In the genomic region with DNA sequence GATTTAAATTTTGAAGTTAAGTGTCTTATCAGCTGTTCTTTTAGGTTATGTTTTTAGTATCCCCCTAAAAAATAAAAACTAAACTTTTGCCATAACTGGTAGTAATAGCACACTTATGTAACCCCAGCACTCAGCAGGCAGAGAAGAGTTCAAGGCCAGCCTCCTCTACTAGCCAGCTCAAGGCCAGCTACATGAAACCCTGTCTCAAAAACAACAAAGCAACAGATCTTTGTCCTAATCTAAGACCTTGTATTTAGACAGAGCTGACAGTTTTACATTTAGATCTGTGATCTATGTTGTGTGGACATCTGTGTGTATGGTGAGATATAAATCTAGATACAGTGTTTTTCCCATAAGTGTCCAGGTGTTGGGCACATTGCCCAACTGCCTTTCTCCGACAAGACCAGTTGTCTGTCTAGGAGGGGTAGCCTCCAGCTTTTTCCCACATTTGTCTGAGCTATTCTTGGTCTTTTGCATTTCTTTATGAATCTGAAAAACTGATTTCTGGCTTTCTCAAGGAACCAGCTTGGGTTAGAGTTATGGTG, we compare ENCODE assay signal across 24 mouse cellular contexts. TPM values are rescaled to one million over a fixed set of nuclear protein-coding genes. Genes with fewer than 3 reads are reported as not detected.
DNase-seq lines count a peak whose midpoint lies in the region; ATAC-seq lines count a peak whose summit lies in the region.
"Had no signal": no experiment of that assay in that cellular context is flagged by ENCODE, and none has a peak within 500 bp of the region (broad histone marks: within the 10 kb centered on the region; RNA-seq: fewer than 3 reads in every experiment).

No protein-coding gene starts in this region.

- DNase-seq in adrenal gland, adult 8-10 months = peak; percentile 63
- DNase-seq in adrenal gland, postnatal 4 days (ENCODE audit: low spot score in 2 of 2) = no peak
- peak; percentile 67 for DNase-seq in midbrain, embryonic 11.5 days (ENCODE audit: low spot score, missing footprints)
- DNase-seq in urinary bladder, postnatal 14 days (ENCODE audit: low spot score) = no peak
- no peak for DNase-seq in forebrain, embryonic 14.5 days (ENCODE audit: low spot score)
- DNase-seq: cerebellum, adult 18-20 months; cerebellum, postnatal 25 days; embryo, embryonic 11 days; gastrocnemius, postnatal 14 days; heart, adult 2 months; heart, postnatal 36 days; kidney, postnatal 36 days; lung, adult 2 months; midbrain, embryonic 14.5 days; thymus, postnatal 14 days had no signal

- no peaks in the 10 kb centered on the region for H3K27me3 ChIP-seq in midbrain, embryonic 11.5 days (ENCODE audit: control insufficient read depth, insufficient read depth, low read length)
- no peaks in the 10 kb centered on the region for H3K27me3 ChIP-seq in midbrain, embryonic 13.5 days
- H3K27me3 ChIP-seq in liver, embryonic 12.5 days (replicated peaks) = no peaks in the 10 kb centered on the region
- no peaks in the 10 kb centered on the region for H3K27me3 ChIP-seq in forebrain, embryonic 14.5 days (replicated peaks; ENCODE audit: control insufficient read depth, insufficient read depth, low read length)
- H3K27me3 ChIP-seq: forebrain, embryonic 13.5 days; neural tube, embryonic 15.5 days had no signal

- peaks cover 6% of the 10 kb centered on the region for H3K4me1 ChIP-seq in midbrain, embryonic 11.5 days (ENCODE audit: control insufficient read depth, insufficient read depth, low read length)
- H3K4me1 ChIP-seq in midbrain, embryonic 13.5 days (replicated peaks) = peaks cover 26% of the 10 kb centered on the region
- peaks cover 65% of the 10 kb centered on the region for H3K4me1 ChIP-seq in liver, embryonic 12.5 days
- peaks cover 3% of the 10 kb centered on the region; the same call in 1 of the 2 replicates for H3K4me1 ChIP-seq in forebrain, embryonic 14.5 days (ENCODE audit: control insufficient read depth, insufficient read depth, low read length)

- H3K9me3 ChIP-seq in midbrain, embryonic 11.5 days (ENCODE audit: control insufficient read depth, low read length) = no peaks in the 10 kb centered on the region
- no peaks in the 10 kb centered on the region for H3K9me3 ChIP-seq in midbrain, embryonic 13.5 days
- H3K9me3 ChIP-seq in liver, embryonic 12.5 days (replicated peaks) = no peaks in the 10 kb centered on the region
- no peaks in the 10 kb centered on the region for H3K9me3 ChIP-seq in forebrain, embryonic 14.5 days (replicated peaks; ENCODE audit: control insufficient read depth, low read length)
- H3K9me3 ChIP-seq: forebrain, embryonic 13.5 days; G1E; neural tube, embryonic 15.5 days had no signal

- no peak for ATAC-seq in midbrain, embryonic 11.5 days (ENCODE audit: low FRiP score)
- ATAC-seq in midbrain, embryonic 13.5 days = no peak
- ATAC-seq in liver, embryonic 12.5 days = no peak
- no peak for ATAC-seq in forebrain, embryonic 14.5 days
- ATAC-seq: forebrain, embryonic 13.5 days had no signal

- H3K9ac ChIP-seq in midbrain, embryonic 11.5 days (ENCODE audit: low read length) = no peak overlapping the region
- no peak overlapping the region for H3K9ac ChIP-seq in midbrain, embryonic 13.5 days (replicated peaks)
- H3K9ac ChIP-seq in liver, embryonic 12.5 days = peak overlapping the region; percentile 9; the same call in 1 of the 2 replicates
- no peak overlapping the region for H3K9ac ChIP-seq in forebrain, embryonic 14.5 days (ENCODE audit: low read length)
- H3K9ac ChIP-seq: forebrain, embryonic 13.5 days; hindbrain, embryonic 14.5 days; neural tube, embryonic 15.5 days had no signal

- WGBS in midbrain, embryonic 11.5 days = 97% methylated on average over 1 of the region's 1 CpGs
- 94% methylated on average over 1 of the region's 1 CpGs for WGBS in midbrain, embryonic 13.5 days
- 55% methylated on average over 1 of the region's 1 CpGs for WGBS in liver, embryonic 12.5 days (ENCODE audit: insufficient replicate concordance)
- WGBS in forebrain, embryonic 14.5 days = 83% methylated on average over 1 of the region's 1 CpGs

- H3K4me2 ChIP-seq in midbrain, embryonic 11.5 days = no peak overlapping the region
- H3K4me2 ChIP-seq in midbrain, embryonic 13.5 days (replicated peaks) = no peak overlapping the region
- H3K4me2 ChIP-seq in liver, embryonic 12.5 days = peak overlapping the region; percentile 77
- no peak overlapping the region for H3K4me2 ChIP-seq in forebrain, embryonic 14.5 days (ENCODE audit: low read length)
- H3K4me2 ChIP-seq: forebrain, embryonic 13.5 days; hindbrain, embryonic 14.5 days; neural tube, embryonic 15.5 days had no signal

- H3K36me3 ChIP-seq in midbrain, embryonic 11.5 days (ENCODE audit: control insufficient read depth, insufficient read depth, low read length) = no peaks in the 10 kb centered on the region
- peaks cover 12% of the 10 kb centered on the region; the same call in 1 of the 2 replicates for H3K36me3 ChIP-seq in midbrain, embryonic 13.5 days
- H3K36me3 ChIP-seq in liver, embryonic 12.5 days = peaks cover 42% of the 10 kb centered on the region
- no peaks in the 10 kb centered on the region; the same call in 1 of the 2 replicates for H3K36me3 ChIP-seq in forebrain, embryonic 14.5 days (ENCODE audit: control insufficient read depth, insufficient read depth, low read length)
- H3K36me3 ChIP-seq: neural tube, embryonic 15.5 days had no signal

- H3K4me3 ChIP-seq in midbrain, embryonic 11.5 days (ENCODE audit: low read depth, low read length) = no peak overlapping the region
- H3K4me3 ChIP-seq in midbrain, embryonic 13.5 days (replicated peaks) = no peak overlapping the region
- H3K4me3 ChIP-seq in liver, embryonic 12.5 days = peak overlapping the region; percentile 98
- no peak overlapping the region for H3K4me3 ChIP-seq in forebrain, embryonic 14.5 days (ENCODE audit: low read depth, low read length)
- H3K4me3 ChIP-seq: forebrain, embryonic 13.5 days; heart, adult 2 months; neural tube, embryonic 15.5 days had no signal

- no peak overlapping the region for H3K27ac ChIP-seq in midbrain, embryonic 11.5 days (ENCODE audit: low read depth, low read length)
- H3K27ac ChIP-seq in midbrain, embryonic 13.5 days = no peak overlapping the region
- H3K27ac ChIP-seq in liver, embryonic 12.5 days = peak overlapping the region; percentile 97
- H3K27ac ChIP-seq in forebrain, embryonic 14.5 days (ENCODE audit: low read depth, low read length) = no peak overlapping the region
- H3K27ac ChIP-seq: forebrain, embryonic 13.5 days; heart, adult 2 months; hindbrain, embryonic 14.5 days; neural tube, embryonic 15.5 days; stomach, postnatal 0 days had no signal

RNA-seq across cellular contexts. Expression of a gene that starts 4.1 kb away (rescaled TPM):
- total RNA-seq in adrenal gland, adult 8-10 months (2022) = 100 to 1,000 TPM; 160 to 191 (median 169) TPM
- total RNA-seq in adrenal gland, postnatal 4 days (2021) = 100 to 1,000 TPM; 135 to 137 TPM
- polyA plus RNA-seq in midbrain, embryonic 11.5 days (2014; fragmentation: Nextera tagmentation; extraction: Ambion mirVana) = 89.7 and 90.1 TPM in 2 replicates
- polyA plus RNA-seq in midbrain, embryonic 13.5 days (2015; fragmentation: Nextera tagmentation; extraction: Ambion mirVana) = 69.6 and 76.1 TPM in 2 replicates
- polyA plus RNA-seq in liver, embryonic 12.5 days (2016; fragmentation: Nextera tagmentation; extraction: Ambion mirVana) = 97.6 and 98.2 TPM in 2 replicates
- 66.4 and 72.0 TPM in 2 replicates for polyA plus RNA-seq in forebrain, embryonic 14.5 days (2014; fragmentation: Nextera tagmentation; extraction: Ambion mirVana)

RNA-seq across cellular contexts. Expression of a gene that starts 4.2 kb away (rescaled TPM):
- 10 to 100 TPM; 24.1 to 33.3 (median 28.1) TPM for total RNA-seq in adrenal gland, adult 8-10 months (2022)
- total RNA-seq in adrenal gland, postnatal 4 days (2021) = 10 to 100 TPM; 26.9 to 28.7 TPM
- polyA plus RNA-seq in midbrain, embryonic 11.5 days (2014; fragmentation: Nextera tagmentation; extraction: Ambion mirVana) = 51.5 and 58.3 TPM in 2 replicates
- 49.2 and 50.0 TPM in 2 replicates for polyA plus RNA-seq in midbrain, embryonic 13.5 days (2015; fragmentation: Nextera tagmentation; extraction: Ambion mirVana)
- polyA plus RNA-seq in liver, embryonic 12.5 days (2016; fragmentation: Nextera tagmentation; extraction: Ambion mirVana) = 25.6 and 28.1 TPM in 2 replicates
- 35.6 and 39.8 TPM in 2 replicates for polyA plus RNA-seq in forebrain, embryonic 14.5 days (2014; fragmentation: Nextera tagmentation; extraction: Ambion mirVana)

RNA-seq across cellular contexts. Expression of a gene that starts 48.8 kb away (rescaled TPM):
- total RNA-seq in adrenal gland, adult 8-10 months (2022) = under 1 TPM in 1 of 4 experiments, not detected in 3; 0.35 TPM
- total RNA-seq in adrenal gland, postnatal 4 days (2021) = 10 to 100 TPM in 1 of 2 experiments, 1 to 10 TPM in 1; 1.1 to 17.4 TPM
- 0.12 and 0.40 TPM in 2 replicates for polyA plus RNA-seq in midbrain, embryonic 11.5 days (2014; fragmentation: Nextera tagmentation; extraction: Ambion mirVana)
- polyA plus RNA-seq in midbrain, embryonic 13.5 days (2015; fragmentation: Nextera tagmentation; extraction: Ambion mirVana) = 1.00 and 1.2 TPM in 2 replicates
- 14.6 and 15.1 TPM in 2 replicates for polyA plus RNA-seq in liver, embryonic 12.5 days (2016; fragmentation: Nextera tagmentation; extraction: Ambion mirVana)
- polyA plus RNA-seq in forebrain, embryonic 14.5 days (2014; fragmentation: Nextera tagmentation; extraction: Ambion mirVana) = 1.3 and 1.6 TPM in 2 replicates
- total RNA-seq: gastrocnemius, postnatal 14 days; heart, adult 2 months; heart, postnatal 36 days; left cerebral cortex, adult 18-20 months; left cerebral cortex, postnatal 36 days had no signal
- polyA plus RNA-seq: G1E; heart, adult 2 months had no signal

RNA-seq across cellular contexts. Expression of a gene that starts 49.5 kb away (rescaled TPM):
- total RNA-seq in adrenal gland, adult 8-10 months (2022) = 100 to 1,000 TPM; 434 to 557 (median 482) TPM
- total RNA-seq in adrenal gland, postnatal 4 days (2021) = 100 to 1,000 TPM; 311 to 322 TPM
- polyA plus RNA-seq in midbrain, embryonic 11.5 days (2014; fragmentation: Nextera tagmentation; extraction: Ambion mirVana) = 274 and 282 TPM in 2 replicates
- polyA plus RNA-seq in midbrain, embryonic 13.5 days (2015; fragmentation: Nextera tagmentation; extraction: Ambion mirVana) = 223 and 242 TPM in 2 replicates
- 199 and 203 TPM in 2 replicates for polyA plus RNA-seq in liver, embryonic 12.5 days (2016; fragmentation: Nextera tagmentation; extraction: Ambion mirVana)
- 267 and 274 TPM in 2 replicates for polyA plus RNA-seq in forebrain, embryonic 14.5 days (2014; fragmentation: Nextera tagmentation; extraction: Ambion mirVana)

Comparison
In these comparisons a context has a peak if more than half of its experiments do, and no peak if none do; other contexts are left out.
1. DNase-seq: peak in adrenal gland, adult 8-10 months (single experiment) and midbrain, embryonic 11.5 days (single experiment); none in adrenal gland, postnatal 4 days (0 of 2), urinary bladder, postnatal 14 days (single experiment) and forebrain, embryonic 14.5 days (single experiment).